Mouse (Mus musculus) hindbrain, embryonic 11.5 days (tissue): ENCODE results near the gene Gmeb2. TPM values are rescaled to one million over a fixed set of nuclear protein-coding genes. Genes with fewer than 3 reads are reported as not detected.

Source experiments
- ATAC-seq: fragments of 200-750 bp; cut with Nextera tagmentation; 2 replicates; pipeline ENCODE4 v1.8.0; 2017; ENCODE audit warnings: mild to moderate bottlenecking, moderate TSS enrichment, moderate library complexity; ENCODE audit not compliant: low FRiP score
- DNase-seq: peaks from one replicate; pipeline ENCODE4 v3.0.0-alpha.2; 2015; ENCODE audit warnings: low spot score
- H3K27ac ChIP-seq: fragments of 300-500 bp; sonication (generic); 2 replicates; pipeline ENCODE4 v1.5.1; 2014; ENCODE audit warnings: mild to moderate bottlenecking, low read depth, low read length
- H3K27me3 ChIP-seq: fragments of 300-500 bp; sonication (generic); 2 replicates; pipeline ENCODE4 v1.6.1; 2014; ENCODE audit warnings: mild to moderate bottlenecking, low read length, moderate library complexity, mixed read lengths; ENCODE audit not compliant: control insufficient read depth, insufficient read depth
- H3K36me3 ChIP-seq: fragments of 300-500 bp; sonication (generic); 2 replicates; pipeline ENCODE4 v1.6.1; 2014; ENCODE audit warnings: mild to moderate bottlenecking, low read length, moderate library complexity, mixed read lengths; ENCODE audit not compliant: control insufficient read depth, insufficient read depth
- H3K4me1 ChIP-seq: fragments of 300-500 bp; sonication (generic); replicated peaks from 2 replicates; pipeline ENCODE4 v1.6.1; 2014; ENCODE audit warnings: low read length, mixed read lengths; ENCODE audit not compliant: control insufficient read depth, insufficient read depth
- H3K4me2 ChIP-seq: fragments of 300-500 bp; sonication (generic); replicated peaks from 2 replicates; pipeline ENCODE4 v1.6.1; 2014; ENCODE audit warnings: mild to moderate bottlenecking, low read depth, low read length
- H3K4me3 ChIP-seq: fragments of 300-500 bp; sonication (generic); 2 replicates; pipeline ENCODE4 v1.5.1; 2014; ENCODE audit warnings: low read depth, low read length
- H3K9ac ChIP-seq: fragments of 300-500 bp; sonication (generic); 2 replicates; pipeline ENCODE4 v1.6.1; 2014; ENCODE audit warnings: low read depth, low read length
- H3K9me3 ChIP-seq: fragments of 300-500 bp; sonication (generic); 2 replicates; pipeline ENCODE4 v1.6.1; 2016; ENCODE audit warnings: low read length; ENCODE audit not compliant: control insufficient read depth
- WGBS: fragments of 180-500 bp; shearing (Covaris S2); extraction: QIAGEN DNeasy Blood & Tissue Kit; methylation state at CpG from one replicate; pipeline ENCODE4 v1.1.7; 2014; 5-methylcytosine and 5-hydroxymethylcytosine counted together
- polyA plus RNA-seq: library from polyadenylated mRNA; unstranded; fragments of >200 nt; fragmentation: Nextera tagmentation; extraction: Ambion mirVana; gene quantifications from 2 replicates; pipeline ENCODE4 v1.2.1, GENCODE M21; 2014

The Gmeb2 gene
- polyA plus RNA-seq, 1 experiment from 2014 or later, result 17.9 TPM

- Histone ChIP-seq H3K4me2 (peak overlapping the region; percentile 54), H3K27me3 (peaks cover 35% of the 10 kb centered on the region), H3K4me1 (peaks cover 11% of the 10 kb centered on the region), H3K27ac (no peak overlapping the region), H3K4me3 (peak overlapping the region; percentile 24), H3K9me3 (no peaks in the 10 kb centered on the region), H3K9ac (0 out of 2 replicates have a peak overlapping the region, but pooled peaks have one; percentile 37), H3K36me3 (no peaks in the 10 kb centered on the region)
- peak; percentile 43 for DNase-seq
- no peak for ATAC-seq
- 5% methylated on average over 34 of the region's 34 CpGs for WGBS
These were observed 75.3 kb downstream of the Gmeb2 start for GRCm38 (mm10) chr2:181212389-181213020.

- no peaks in the 10 kb centered on the region for H3K4me1 ChIP-seq
- H3K27me3 ChIP-seq, result peaks cover 4% of the 10 kb centered on the region; the same call in 1 of the 2 replicates
- H3K4me3 ChIP-seq, result no peak overlapping the region
- H3K9me3 ChIP-seq, result no peaks in the 10 kb centered on the region
- no peak overlapping the region for H3K27ac ChIP-seq
- no peaks in the 10 kb centered on the region for H3K36me3 ChIP-seq
- ATAC-seq, result no peak
- H3K4me2 ChIP-seq, result no peak overlapping the region
- H3K9ac ChIP-seq, result no peak overlapping the region
- WGBS, result 78% methylated on average over 9 of the region's 9 CpGs
- DNase-seq, result no peak
These were observed 81.7 kb downstream of the Gmeb2 start for GRCm38 (mm10) chr2:181206118-181206517.

- no peak overlapping the region for H3K9ac ChIP-seq
- H3K36me3 ChIP-seq, result no peaks in the 10 kb centered on the region
- H3K4me1 ChIP-seq, result no peaks in the 10 kb centered on the region
- 0 out of 2 replicates have a peak, but pooled peaks cover 2% of the 10 kb centered on the region for H3K27me3 ChIP-seq
- no peak overlapping the region for H3K4me3 ChIP-seq
- ATAC-seq, result no peak
- no peak overlapping the region for H3K27ac ChIP-seq
- no peak for DNase-seq
- 83% methylated on average over 5 of the region's 5 CpGs for WGBS
- H3K9me3 ChIP-seq, result no peaks in the 10 kb centered on the region
- H3K4me2 ChIP-seq, result no peak overlapping the region
These were observed 82.2 kb downstream of the Gmeb2 start for GRCm38 (mm10) chr2:181205678-181206077.

GRCm38 (mm10) chr2:181202886-181203285, 84.9 kb downstream of the Gmeb2 start:
- H3K36me3 ChIP-seq, result no peaks in the 10 kb centered on the region
- no peaks in the 10 kb centered on the region for H3K9me3 ChIP-seq
- H3K4me2 ChIP-seq, result no peak overlapping the region
- no peaks in the 10 kb centered on the region for H3K27me3 ChIP-seq
- no peak overlapping the region for H3K9ac ChIP-seq
- H3K27ac ChIP-seq, result no peak overlapping the region
- ATAC-seq (no peak), DNase-seq (no peak)
- H3K4me3 ChIP-seq, result no peak overlapping the region
- 89% methylated on average over 6 of the region's 6 CpGs for WGBS
- no peaks in the 10 kb centered on the region for H3K4me1 ChIP-seq

GRCm38 (mm10) chr2:181202422-181202821, 85.4 kb downstream of the Gmeb2 start, which contains the start of gene Ptk6:
Ptk6 (minus strand) TSS chr2:181202789.
- no peaks in the 10 kb centered on the region for H3K4me1 ChIP-seq
- ATAC-seq (no peak), DNase-seq (no peak)
- H3K36me3 ChIP-seq, result no peaks in the 10 kb centered on the region
- H3K27ac ChIP-seq, result no peak within 1 kb of the TSS
- no peaks in the 10 kb centered on the region for H3K9me3 ChIP-seq
- H3K4me2 ChIP-seq, result no peak within 1 kb of the TSS
- H3K4me3 ChIP-seq, result no peak within 1 kb of the TSS
- 94% methylated on average over 3 of the region's 3 CpGs for WGBS
- no peaks in the 10 kb centered on the region for H3K27me3 ChIP-seq
- no peak within 1 kb of the TSS for H3K9ac ChIP-seq

- 74% methylated on average over 3 of the region's 3 CpGs for WGBS
- no peaks in the 10 kb centered on the region for H3K27me3 ChIP-seq
- H3K4me3 ChIP-seq, result no peak overlapping the region
- no peak overlapping the region for H3K27ac ChIP-seq
- no peaks in the 10 kb centered on the region for H3K9me3 ChIP-seq
- H3K4me1 ChIP-seq, result no peaks in the 10 kb centered on the region
- no peak overlapping the region for H3K9ac ChIP-seq
- H3K4me2 ChIP-seq, result no peak overlapping the region
- no peaks in the 10 kb centered on the region for H3K36me3 ChIP-seq
- ATAC-seq (no peak), DNase-seq (no peak)
These were observed 86.2 kb downstream of the Gmeb2 start for GRCm38 (mm10) chr2:181201606-181202005.

Other genes with a start within 250 kb of the Gmeb2 start
- gene Chrna4, start 244.5 kb downstream of the Gmeb2 start, polyA plus RNA-seq, result 45.0 and 54.1 TPM in 2 replicates
- 16.3 and 18.9 TPM in 2 replicates for gene Kcnq2, start 152.7 kb downstream of the Gmeb2 start, polyA plus RNA-seq
- gene Eef1a2, start 131.0 kb downstream of the Gmeb2 start, polyA plus RNA-seq, result 1.3 and 1.5 TPM in 2 replicates
- gene Ppdpf, start 100.8 kb downstream of the Gmeb2 start, polyA plus RNA-seq, result 393 and 410 TPM in 2 replicates
- gene Ptk6, start 85.2 kb downstream of the Gmeb2 start, polyA plus RNA-seq, result not detected in 2 replicates
- gene Srms, start 74.8 kb downstream of the Gmeb2 start, polyA plus RNA-seq, result 0.15 and 0.22 TPM in 2 replicates
- 0.29 TPM in 1 of 2 replicates, not detected in the other for gene Fndc11, start 68.0 kb downstream of the Gmeb2 start, polyA plus RNA-seq
- gene Helz2, start 46.0 kb downstream of the Gmeb2 start, polyA plus RNA-seq, result 0.48 and 0.57 TPM in 2 replicates
- gene Stmn3, start 26.5 kb upstream of the Gmeb2 start, polyA plus RNA-seq, result 426 and 432 TPM in 2 replicates
- gene Rtel1, start 31.7 kb upstream of the Gmeb2 start, polyA plus RNA-seq, result 41.6 and 45.6 TPM in 2 replicates
- gene Zgpat, start 76.9 kb upstream of the Gmeb2 start, polyA plus RNA-seq, result 33.4 and 38.1 TPM in 2 replicates
- 51.6 and 55.2 TPM in 2 replicates for gene Arfrp1, start 77.4 kb upstream of the Gmeb2 start, polyA plus RNA-seq
- gene Lime1, start 92.0 kb upstream of the Gmeb2 start, polyA plus RNA-seq, result 20.2 and 20.9 TPM in 2 replicates
- gene Zbtb46, start 171.4 kb upstream of the Gmeb2 start, polyA plus RNA-seq, result 15.6 and 17.2 TPM in 2 replicates
- gene Abhd16b, start 205.2 kb upstream of the Gmeb2 start, polyA plus RNA-seq, result 0.09 and 0.14 TPM in 2 replicates
- 145 and 151 TPM in 2 replicates for gene Tpd52l2, start 209.1 kb upstream of the Gmeb2 start, polyA plus RNA-seq
- gene Dnajc5, start 232.4 kb upstream of the Gmeb2 start, polyA plus RNA-seq, result 97.1 and 104 TPM in 2 replicates